Comparison of ENCODE assay signal across 33 mouse cellular contexts in the genomic region with DNA sequence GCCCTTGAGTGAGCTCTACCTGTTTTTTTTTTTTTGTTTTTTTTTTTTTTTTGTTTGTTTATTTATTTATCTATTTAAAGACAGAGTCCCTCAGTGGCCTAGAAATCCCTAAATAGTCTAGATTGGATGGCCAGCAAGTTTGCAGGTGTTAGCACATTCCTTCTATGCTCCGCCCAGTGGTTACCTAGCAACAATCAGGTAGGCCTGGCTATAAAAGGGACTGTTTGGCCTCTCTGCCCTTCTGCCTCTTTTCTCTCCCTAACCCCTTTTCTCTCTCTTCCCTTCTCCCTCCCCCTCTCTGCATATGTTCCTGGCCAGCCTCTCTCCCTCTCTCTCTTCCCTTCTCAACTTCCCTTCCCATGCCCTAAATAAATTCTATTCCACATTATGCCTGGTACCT. TPM values are rescaled to one million over a fixed set of nuclear protein-coding genes. Genes with fewer than 3 reads are reported as not detected.
A peak's percentile ranks its signal among the peaks of the same experiment; 100 is the strongest.
DNase-seq lines count a peak whose midpoint lies in the region; ATAC-seq and TF ChIP-seq lines count a peak whose summit lies in the region.
"Had no signal": no experiment of that assay in that cellular context is flagged by ENCODE, and none has a peak within 500 bp of the region (broad histone marks: within the 10 kb centered on the region; RNA-seq: fewer than 3 reads in every experiment).

No protein-coding gene starts in this region.

- no peak for TF ChIP-seq POLR2A in lung, adult 2 months (IDR thresholded peaks at IDR 0.05; ENCODE audit: borderline replicate concordance, extremely low read depth, low read depth, low read length)
- no peak for TF ChIP-seq POLR2A in heart, adult 2 months (IDR thresholded peaks at IDR 0.05; ENCODE audit: insufficient read depth, low read depth, low read length)

- TF ChIP-seq CTCF in lung, embryonic 14.5 days (IDR thresholded peaks at IDR 0.05; ENCODE audit: low read depth) = no peak
- TF ChIP-seq CTCF in lung, adult 2 months (IDR thresholded peaks at IDR 0.05; ENCODE audit: insufficient read depth, low read length) = no peak
- no peak for TF ChIP-seq CTCF in heart, adult 2 months (IDR thresholded peaks at IDR 0.05)

- no peaks in the 10 kb centered on the region for H3K27me3 ChIP-seq in lung, embryonic 14.5 days (ENCODE audit: insufficient read depth, low read length)
- no peaks in the 10 kb centered on the region for H3K27me3 ChIP-seq in heart, adult 2 months (ENCODE audit: control insufficient read depth, insufficient read depth, low read length)
- H3K27me3 ChIP-seq: CH12.LX; heart, embryonic 12.5 days; heart, embryonic 15.5 days; hindbrain, embryonic 13.5 days; Patski had no signal

- no peaks in the 10 kb centered on the region for H3K4me1 ChIP-seq in lung, embryonic 14.5 days (ENCODE audit: insufficient read depth)
- H3K4me1 ChIP-seq in lung, adult 2 months (ENCODE audit: control insufficient read depth, insufficient read depth, low read length) = no peaks in the 10 kb centered on the region
- H3K4me1 ChIP-seq in heart, adult 2 months (ENCODE audit: control insufficient read depth, insufficient read depth, low read length) = no peaks in the 10 kb centered on the region
- H3K4me1 ChIP-seq: heart, embryonic 12.5 days; heart, embryonic 15.5 days had no signal

- no peak overlapping the region for H3K27ac ChIP-seq in lung, embryonic 14.5 days (ENCODE audit: low read depth)
- no peak overlapping the region for H3K27ac ChIP-seq in heart, adult 2 months
- H3K27ac ChIP-seq: gastrocnemius, adult 2 months; heart, embryonic 15.5 days; hindbrain, embryonic 10.5 days; hindbrain, embryonic 13.5 days had no signal

- intact Hi-C loops in heart, adult 2 months (cut with DNase I) = no loop called here

- no peak overlapping the region for H3K9ac ChIP-seq in lung, embryonic 14.5 days
- no peak overlapping the region for H3K9ac ChIP-seq in heart, adult 2 months (ENCODE audit: low read depth, low read length)
- H3K9ac ChIP-seq: forebrain, postnatal 0 days; heart, embryonic 12.5 days; heart, embryonic 15.5 days; hindbrain, embryonic 13.5 days had no signal

- H3K4me3 ChIP-seq in lung, embryonic 14.5 days (ENCODE audit: low read depth, low read length) = no peak overlapping the region
- H3K4me3 ChIP-seq in lung, adult 2 months (replicated peaks; ENCODE audit: extremely low read depth, low read depth, low read length) = no peak overlapping the region
- no peak overlapping the region for H3K4me3 ChIP-seq in heart, adult 2 months
- H3K4me3 ChIP-seq: gastrocnemius, adult 2 months; heart, embryonic 12.5 days; heart, embryonic 15.5 days; hindbrain, embryonic 10.5 days; hindbrain, embryonic 13.5 days had no signal

- H3K79me2 ChIP-seq in heart, adult 2 months (replicated peaks; ENCODE audit: control insufficient read depth, insufficient read depth, low read length) = no peaks in the 10 kb centered on the region

- WGBS in lung, embryonic 14.5 days = 76% methylated on average over 1 of the region's 1 CpGs
- 84% methylated on average over 1 of the region's 1 CpGs for WGBS in lung, adult 2 months
- 41% methylated on average over 1 of the region's 1 CpGs for WGBS in large intestine, adult 2 months
- 95% methylated on average over 1 of the region's 1 CpGs for WGBS in heart, adult 2 months

- H3K4me2 ChIP-seq in lung, embryonic 14.5 days = no peak overlapping the region
- H3K4me2 ChIP-seq: heart, embryonic 12.5 days; heart, embryonic 15.5 days; hindbrain, embryonic 13.5 days had no signal

- no peak for ATAC-seq in lung, embryonic 14.5 days (ENCODE audit: insufficient read depth)
- ATAC-seq: forebrain, embryonic 14.5 days; forebrain, postnatal 0 days; hindbrain, embryonic 16.5 days; Patski had no signal

- no peak for TF ChIP-seq EP300 in heart, adult 2 months (IDR thresholded peaks at IDR 0.05; ENCODE audit: insufficient read depth, low read depth, low read length)

- H3K9me3 ChIP-seq in lung, embryonic 14.5 days (ENCODE audit: low read depth, low read length) = no peaks in the 10 kb centered on the region
- H3K9me3 ChIP-seq: G1E; heart, embryonic 15.5 days; hindbrain, embryonic 10.5 days; hindbrain, embryonic 13.5 days had no signal

- H3K36me3 ChIP-seq in lung, embryonic 14.5 days (ENCODE audit: insufficient read depth) = no peaks in the 10 kb centered on the region
- H3K36me3 ChIP-seq in heart, adult 2 months (ENCODE audit: control insufficient read depth, insufficient read depth, low read length) = no peaks in the 10 kb centered on the region
- H3K36me3 ChIP-seq: G1E; heart, embryonic 12.5 days; heart, embryonic 15.5 days; hindbrain, embryonic 10.5 days; hindbrain, embryonic 13.5 days had no signal

- DNase-seq in lung, embryonic 14.5 days = peak; percentile 24
- DNase-seq in lung, postnatal 14 days = no peak
- DNase-seq in lung, postnatal 36 days = peak; percentile 41
- no peak for DNase-seq in lung, adult 2 months
- DNase-seq in large intestine, adult 2 months (ENCODE audit: low read depth, low spot score) = peak; percentile 76
- DNase-seq in yolk sac, embryonic 10.5 days (ENCODE audit: low spot score) = no peak
- DNase-seq in heart, adult 2 months = no peak
- no peak for DNase-seq in adrenal gland, postnatal 36 days
- DNase-seq: adrenal gland, adult 8-10 months; adrenal gland, postnatal 25 days; cerebellum, adult 18-20 months; cerebellum, adult 9-10 months; cerebellum, postnatal 14 days; forebrain, postnatal 0 days; gastrocnemius, adult 2 months; gastrocnemius, postnatal 14 days; heart, adult 11 months; heart, postnatal 10 days; heart, postnatal 36 days had no signal

RNA-seq across cellular contexts. Expression of a gene that starts 23.8 kb away (rescaled TPM):
- 40.3 and 47.1 TPM in 2 replicates for polyA plus RNA-seq in lung, embryonic 14.5 days (2014; fragmentation: Nextera tagmentation; extraction: Ambion mirVana)
- polyA plus RNA-seq in lung, adult 2 months (2012; rRNA removed) = 10.6 and 16.0 TPM in 2 replicates
- 10.4 and 14.5 TPM in 2 replicates for polyA plus RNA-seq in large intestine, adult 2 months (2012; rRNA removed)
- 10 to 100 TPM; 16.8 to 18.3 TPM for total RNA-seq in heart, adult 2 months (2021)
- polyA plus RNA-seq in heart, adult 2 months (2012; rRNA removed) = 7.4 and 12.1 TPM in 2 replicates
- total RNA-seq in adrenal gland, postnatal 36 days (2021) = 10 to 100 TPM; 32.4 to 37.3 TPM

RNA-seq across cellular contexts. Expression of a gene that starts 56.7 kb away (rescaled TPM):
- polyA plus RNA-seq in lung, embryonic 14.5 days (2014; fragmentation: Nextera tagmentation; extraction: Ambion mirVana) = not detected in 2 replicates
- polyA plus RNA-seq in lung, adult 2 months (2012; rRNA removed) = 0.34 TPM in 1 of 2 replicates, not detected in the other
- 632 and 6,441 TPM in 2 replicates for polyA plus RNA-seq in large intestine, adult 2 months (2012; rRNA removed)
- not detected for total RNA-seq in heart, adult 2 months (2021)
- polyA plus RNA-seq in heart, adult 2 months (2012; rRNA removed) = not detected in 2 replicates
- not detected for total RNA-seq in adrenal gland, postnatal 36 days (2021)
- total RNA-seq: adrenal gland, adult 8-10 months; adrenal gland, postnatal 25 days; CH12.LX; forebrain, postnatal 0 days; G1E; gastrocnemius, adult 2 months; gastrocnemius, postnatal 14 days; gastrocnemius, postnatal 4 days; heart, postnatal 10 days; heart, postnatal 36 days had no signal
- polyA plus RNA-seq: embryonic facial prominence, embryonic 11.5 days; embryonic facial prominence, embryonic 14.5 days; forebrain, embryonic 11.5 days; forebrain, embryonic 14.5 days; forebrain, postnatal 0 days; frontal cortex, adult 2 months; G1E; heart, embryonic 12.5 days; heart, embryonic 15.5 days; hindbrain, embryonic 10.5 days; hindbrain, embryonic 13.5 days; hindbrain, embryonic 16.5 days had no signal

Comparison
In these comparisons a context has a peak if more than half of its experiments do, and no peak if none do; other contexts are left out.
1. DNase-seq: peak in lung, embryonic 14.5 days (single experiment), lung, postnatal 36 days (single experiment) and large intestine, adult 2 months (single experiment); none in lung, postnatal 14 days (single experiment), lung, adult 2 months (single experiment), yolk sac, embryonic 10.5 days (single experiment), heart, adult 2 months (0 of 2) and adrenal gland, postnatal 36 days (0 of 2).
2. RNA of a gene that starts 56.7 kb away (polyA plus RNA-seq): 632 to 6,441 TPM in large intestine, adult 2 months; 0.34 TPM in lung, adult 2 months, not detected in lung, embryonic 14.5 days and not detected in heart, adult 2 months; every median in the first group is over 100 times any median in the second.